Mouse (Mus musculus) limb, embryonic 11.5 days (tissue): ENCODE measurements around the gene Odam. TPM values are rescaled to one million over a fixed set of nuclear protein-coding genes. Genes with fewer than 3 reads are reported as not detected.

Experiments used
- polyA plus RNA-seq: library from polyadenylated mRNA; unstranded; fragments of >200 nt; fragmentation: Nextera tagmentation; extraction: Ambion mirVana; gene quantifications from 2 replicates; pipeline ENCODE4 v1.2.1, GENCODE M21; 2014

Odam gene
- polyA plus RNA-seq, 1 experiment from 2014 or later, result not detected

Other genes starting within 250 kb of the Odam start
- gene Csn1s1, start 218.8 kb upstream of the Odam start, polyA plus RNA-seq, result not detected in 2 replicates
- not detected in 2 replicates for gene Csn2, start 185.4 kb upstream of the Odam start, polyA plus RNA-seq
- not detected in 2 replicates for gene Csn1s2a, start 110.5 kb upstream of the Odam start, polyA plus RNA-seq
- not detected in 2 replicates for gene Csn1s2b, start 76.9 kb upstream of the Odam start, polyA plus RNA-seq
- gene Prr27, start 59.3 kb upstream of the Odam start, polyA plus RNA-seq, result not detected in 2 replicates
- not detected in 2 replicates for gene Csn3, start 40.5 kb downstream of the Odam start, polyA plus RNA-seq
- not detected in 2 replicates for gene 2310003L06Rik, start 84.4 kb downstream of the Odam start, polyA plus RNA-seq
- gene Gm28434, start 84.5 kb downstream of the Odam start, polyA plus RNA-seq, result not detected in 2 replicates
- not detected in 2 replicates for gene Cabs1, start 94.4 kb downstream of the Odam start, polyA plus RNA-seq
- not detected in 2 replicates for gene Smr3a, start 117.5 kb downstream of the Odam start, polyA plus RNA-seq
- not detected in 2 replicates for gene Smr2, start 201.5 kb downstream of the Odam start, polyA plus RNA-seq
- not detected in 2 replicates for gene Gm11116, start 226.5 kb downstream of the Odam start, polyA plus RNA-seq